Mouse (Mus musculus) lung, postnatal 36 days (tissue): Measurements from ENCODE around the gene Car5a.

Experiments used
- DNase-seq: peaks from one replicate; pipeline ENCODE4 v3.0.0; 2022; ENCODE audit warnings: mixed read lengths

Car5a gene

DNA sequence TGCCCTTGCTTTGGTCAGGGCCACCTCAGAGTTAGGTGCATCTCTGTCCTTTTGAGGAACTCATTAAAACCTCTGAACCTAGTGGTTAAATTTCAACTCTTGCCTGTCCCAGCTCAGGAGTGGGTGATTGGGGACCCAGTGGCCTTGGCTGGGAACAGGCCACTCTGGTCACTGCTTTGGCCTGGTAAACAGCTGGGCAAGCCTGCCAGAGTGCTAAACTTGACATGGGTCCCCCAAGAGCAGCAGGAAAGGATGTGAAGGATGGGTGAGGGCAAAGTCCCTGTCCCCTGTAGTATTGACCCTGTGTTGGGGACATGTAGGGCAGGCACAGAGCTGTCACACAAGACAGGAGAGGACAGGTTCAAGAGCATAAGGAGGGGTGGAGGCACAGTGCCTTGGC lies at the start of gene Car5a:
Gene Car5a, minus strand, starts transcription at position 74 of the 400 bp plus-strand sequence.
- no peak for DNase-seq

DNA sequence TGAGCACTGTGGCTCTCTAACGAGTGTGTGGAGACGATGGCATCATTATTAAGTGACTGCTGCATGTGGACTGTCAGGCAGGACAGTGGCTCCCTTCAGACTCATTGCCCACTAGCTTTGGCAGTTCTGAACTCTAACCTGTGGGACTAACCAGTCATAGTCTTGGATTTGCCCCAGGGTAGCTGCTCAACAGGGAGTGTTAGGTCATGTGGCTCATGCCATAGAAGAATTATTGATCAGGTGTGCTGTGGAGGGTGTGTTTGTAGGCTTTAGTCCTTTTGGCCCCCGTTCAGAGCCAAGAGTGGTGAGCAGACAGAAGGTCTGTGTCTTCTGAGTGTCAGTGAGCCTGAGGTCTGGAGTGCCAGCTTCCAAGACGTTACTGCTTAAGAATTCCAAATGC lies 48.2 kb upstream of the Car5a start:
- no peak for DNase-seq

- no peak for DNase-seq
Measured at GRCm38 (mm10) chr8:121991611-121992010, 46.9 kb upstream of the Car5a start.

GRCm38 (mm10) chr8:121990506-121991255 lies 46.0 kb upstream of the Car5a start:
- DNase-seq, result no peak

DNA sequence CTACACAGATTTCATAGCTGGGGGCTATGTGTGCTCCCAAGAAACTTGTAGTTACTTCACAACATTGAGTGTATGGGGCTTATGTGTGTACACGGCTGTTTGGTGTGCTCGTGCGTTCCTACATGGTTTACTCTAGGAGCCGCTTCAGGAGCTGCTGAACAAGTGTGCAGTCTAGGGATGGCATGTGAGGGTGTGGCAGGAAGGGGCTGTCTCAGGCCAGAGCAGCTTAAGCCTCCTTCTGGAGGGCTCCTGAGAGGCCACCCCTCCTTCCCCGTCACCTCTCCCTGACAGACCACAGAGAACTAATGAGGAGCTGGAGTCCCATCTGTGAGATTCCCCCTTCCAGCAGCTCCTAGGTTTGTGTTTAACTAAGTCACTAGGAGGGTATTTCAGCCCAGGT lies 43.2 kb upstream of the Car5a start:
- no peak for DNase-seq

- DNase-seq, result peak; percentile 66
Measured at GRCm38 (mm10) chr8:121985673-121986072, 41.0 kb upstream of the Car5a start.

DNA sequence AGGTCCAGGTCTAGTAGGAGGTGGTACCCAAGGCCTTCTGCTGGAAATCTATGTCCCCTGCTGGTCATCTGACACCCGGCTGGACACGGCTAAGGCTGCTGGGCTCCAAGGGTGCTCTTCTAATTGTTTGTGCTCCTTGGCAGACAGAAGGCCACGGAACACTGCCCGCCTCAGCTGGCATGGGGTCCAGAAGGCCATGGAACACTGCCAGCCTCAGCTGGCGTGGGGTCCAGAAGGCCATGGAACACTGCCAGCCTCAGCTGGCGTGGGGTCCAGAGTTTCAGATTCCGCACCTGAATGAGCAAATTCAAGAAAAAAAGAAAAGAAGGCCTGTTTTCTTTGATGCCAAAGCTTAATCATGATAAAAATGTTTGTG lies 36.8 kb upstream of the Car5a start:
- DNase-seq, result no peak

DNA sequence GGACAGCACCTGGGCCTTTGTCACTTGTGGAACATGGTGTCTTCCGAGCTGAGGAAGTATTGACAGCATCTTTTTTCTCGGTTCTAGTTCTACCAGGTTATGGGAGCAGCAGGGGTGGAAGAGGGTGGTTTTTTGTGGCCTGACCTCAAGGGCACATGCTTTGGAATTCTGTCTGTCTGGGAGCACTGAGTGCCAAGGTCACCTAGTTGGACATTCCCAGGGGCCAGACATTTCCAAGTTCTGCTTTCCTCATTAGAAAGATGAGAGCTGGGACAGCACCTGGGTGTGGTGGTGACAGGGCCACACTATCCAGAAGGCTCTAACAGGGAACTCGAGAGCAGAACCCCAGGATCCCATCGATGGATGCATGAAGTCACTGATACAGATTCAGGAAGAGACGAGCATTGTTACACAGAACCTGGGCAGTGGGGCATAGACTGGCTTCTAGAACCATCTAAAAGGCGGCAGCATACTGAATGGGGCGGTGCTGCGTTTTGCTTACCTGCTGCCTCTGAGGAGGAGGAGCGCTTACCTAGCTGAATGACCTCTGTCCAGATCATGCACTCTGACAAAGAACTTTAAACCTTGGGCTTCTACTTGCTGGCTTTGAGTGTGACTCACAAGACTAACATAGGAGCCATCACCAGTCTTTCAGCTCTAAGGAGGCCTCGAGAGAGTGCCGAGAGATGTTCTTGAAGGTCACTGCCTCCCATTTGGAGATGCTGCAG lies 36.3 kb upstream of the Car5a start:
- no peak for DNase-seq

- DNase-seq, result no peak
Measured at GRCm38 (mm10) chr8:121978670-121979069, 34.0 kb upstream of the Car5a start.

GRCm38 (mm10) chr8:121977819-121978590 lies 33.3 kb upstream of the Car5a start:
- peak; percentile 47 for DNase-seq

- DNase-seq, result no peak
Measured at GRCm38 (mm10) chr8:121973906-121974305, 29.2 kb upstream of the Car5a start.

- no peak for DNase-seq
Measured at GRCm38 (mm10) chr8:121971488-121972058, 26.9 kb upstream of the Car5a start.

DNA sequence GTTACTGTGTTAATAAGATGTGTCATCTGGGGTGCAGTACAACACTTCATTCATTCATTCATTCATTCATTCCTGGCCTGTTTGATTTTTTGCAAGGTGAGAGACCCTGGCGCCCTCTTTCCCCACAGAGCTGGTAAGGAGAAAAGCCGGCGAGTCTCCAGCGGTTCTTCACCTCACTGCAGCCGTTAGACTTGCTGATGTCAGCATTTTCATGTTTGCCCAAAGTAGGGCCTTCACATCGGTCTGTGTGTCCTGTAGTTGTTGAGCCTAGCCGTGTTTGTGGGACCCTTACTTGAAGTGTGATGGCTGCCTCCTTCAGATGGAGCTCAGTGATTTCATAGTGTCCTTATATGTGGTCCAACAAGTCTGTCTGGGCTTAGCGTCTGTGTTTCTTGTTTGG lies 25.5 kb upstream of the Car5a start:
- no peak for DNase-seq

DNA sequence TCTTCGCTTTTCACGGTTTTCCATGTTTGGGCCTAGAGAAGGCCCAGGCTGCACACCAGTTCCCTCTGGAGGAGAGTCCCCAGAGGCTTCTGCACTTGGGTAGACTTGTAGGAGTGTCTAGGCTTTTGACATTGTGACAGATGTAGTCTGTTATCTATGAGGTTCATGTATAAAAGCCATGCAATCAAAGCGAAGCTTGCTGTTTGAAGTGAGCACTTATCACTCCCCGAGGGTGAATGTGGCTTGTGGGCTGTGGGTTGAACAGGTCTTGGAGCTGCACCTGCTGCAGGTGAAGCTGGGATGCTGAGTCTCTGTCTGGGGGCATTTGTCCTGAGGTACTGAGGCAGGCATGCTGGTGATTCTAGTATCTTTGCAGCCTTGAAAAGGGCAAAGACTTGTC lies 23.8 kb upstream of the Car5a start:
- DNase-seq, result no peak

GRCm38 (mm10) chr8:121967977-121968376 lies 23.3 kb upstream of the Car5a start:
- DNase-seq, result peak; percentile 44

DNA sequence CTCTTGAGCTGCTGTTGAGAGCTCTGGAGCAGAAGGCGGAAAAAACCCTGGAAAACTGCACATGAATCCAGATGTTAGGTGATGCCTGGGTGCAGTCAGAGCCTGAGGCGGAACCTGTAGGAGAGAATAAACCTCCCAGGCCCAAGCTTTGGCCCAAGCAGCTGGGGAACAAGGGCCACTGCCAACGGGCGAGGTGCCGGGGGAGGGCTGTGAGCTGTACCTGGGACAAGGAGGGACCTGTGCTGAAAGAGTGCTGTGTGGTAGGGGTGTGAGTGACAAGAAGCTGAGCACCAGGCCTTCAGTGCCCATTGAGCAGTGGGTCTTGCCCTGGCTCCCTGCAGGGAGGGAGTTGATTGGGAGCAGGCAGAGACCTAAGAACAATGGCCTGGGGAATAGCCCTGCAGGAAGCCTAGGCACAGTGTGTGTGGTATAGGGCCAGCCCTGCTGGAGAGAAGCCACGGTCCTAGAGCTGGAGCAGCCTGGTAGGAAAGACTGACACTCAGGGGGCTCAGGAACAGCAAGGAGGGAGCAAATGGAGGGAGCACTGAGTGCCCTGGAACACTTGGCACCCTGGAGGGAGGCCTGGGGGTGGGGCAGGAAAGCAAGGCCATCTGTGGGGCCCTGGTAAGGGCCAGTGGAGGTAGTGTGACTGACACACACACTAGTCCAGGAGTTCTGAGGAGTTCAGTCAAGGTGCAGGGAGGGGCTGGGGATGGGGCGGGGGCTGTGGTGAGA lies 22.2 kb upstream of the Car5a start:
- no peak for DNase-seq

DNA sequence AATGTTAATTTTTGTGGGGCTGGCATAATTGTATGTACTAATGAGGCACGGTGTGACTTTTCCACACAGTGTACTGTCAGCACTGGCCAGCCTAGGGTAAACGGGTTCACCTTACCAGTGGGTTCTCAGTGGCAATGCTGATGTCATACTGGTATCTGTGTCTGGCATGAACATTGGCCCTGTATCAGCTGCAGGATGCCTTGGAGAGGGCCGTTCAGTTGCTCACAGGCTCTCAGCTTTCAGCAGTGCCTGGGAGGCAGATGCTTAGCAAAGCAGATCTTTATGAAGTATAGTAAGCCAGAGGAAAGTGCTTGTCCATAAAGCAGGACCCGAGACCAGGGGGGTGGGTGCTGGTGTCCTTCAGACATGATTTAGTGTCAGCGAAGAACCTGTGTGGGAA lies 21.4 kb upstream of the Car5a start:
- DNase-seq, result no peak

GRCm38 (mm10) chr8:121964716-121965512 lies 20.2 kb upstream of the Car5a start:
- no peak for DNase-seq

GRCm38 (mm10) chr8:121962892-121963291 lies 18.2 kb upstream of the Car5a start:
- no peak for DNase-seq

GRCm38 (mm10) chr8:121958395-121958794 lies 13.7 kb upstream of the Car5a start:
- DNase-seq, result no peak

DNA sequence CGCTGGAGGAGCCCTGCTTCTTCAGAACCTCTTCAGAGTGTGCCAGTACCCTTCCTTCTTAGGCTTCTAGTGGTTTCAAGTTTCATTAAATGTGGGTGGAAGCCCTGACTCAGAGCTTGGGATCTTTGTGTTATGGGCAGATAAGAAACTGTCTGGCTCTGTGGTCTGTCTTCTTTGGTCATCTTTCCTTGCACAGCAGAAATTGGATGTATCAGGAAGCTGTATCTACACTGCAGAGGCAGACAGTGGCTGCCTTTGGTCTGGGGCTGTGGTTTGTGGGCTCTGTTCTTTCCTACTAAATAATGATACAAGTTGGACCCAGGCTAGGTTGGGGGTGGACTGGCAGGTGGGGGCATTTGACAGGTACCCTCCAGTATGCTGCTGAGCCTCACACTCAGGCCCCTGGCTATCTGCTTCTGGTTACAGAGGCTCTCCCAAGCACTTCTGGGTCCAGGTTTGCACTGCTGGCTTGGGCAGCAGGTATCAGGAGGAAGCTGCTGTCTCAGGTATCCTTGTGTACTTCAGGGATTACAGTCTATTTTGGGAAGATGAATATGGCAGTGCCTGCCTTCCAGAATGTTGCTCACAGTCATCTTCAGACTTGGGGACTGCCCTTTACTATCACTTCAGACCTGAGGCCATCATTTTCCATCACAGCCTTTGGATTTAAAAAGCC lies 11.3 kb upstream of the Car5a start:
- DNase-seq, result no peak
